Mouse (Mus musculus) CD8-positive naive resting alpha-beta T cell, adult 2 months (primary cell): ENCODE measurements around the gene Foxn2.
"Not testable (repeated sequence)": the region's sequence is repeated elsewhere in the genome, so short reads cannot be mapped to it uniquely, and the experiment has no call there.

Experiments used
- DNase-seq, 2 experiments: peaks; one replicate each; pipeline ENCODE4 v3.0.0; 2022; ENCODE audit warnings: low read depth in 2 of 2, low spot score in 2 of 2

The Foxn2 gene

GRCm38 (mm10) chr17:88441432-88442174 lies 1.1 kb downstream of the Foxn2 start:
- DNase-seq, result peak; percentile 40 to 49

- no peak for DNase-seq
Observed at GRCm38 (mm10) chr17:88442661-88443060, 2.1 kb downstream of the Foxn2 start.

- no peak for DNase-seq
Observed at GRCm38 (mm10) chr17:88443186-88443585, 2.7 kb downstream of the Foxn2 start.

DNA sequence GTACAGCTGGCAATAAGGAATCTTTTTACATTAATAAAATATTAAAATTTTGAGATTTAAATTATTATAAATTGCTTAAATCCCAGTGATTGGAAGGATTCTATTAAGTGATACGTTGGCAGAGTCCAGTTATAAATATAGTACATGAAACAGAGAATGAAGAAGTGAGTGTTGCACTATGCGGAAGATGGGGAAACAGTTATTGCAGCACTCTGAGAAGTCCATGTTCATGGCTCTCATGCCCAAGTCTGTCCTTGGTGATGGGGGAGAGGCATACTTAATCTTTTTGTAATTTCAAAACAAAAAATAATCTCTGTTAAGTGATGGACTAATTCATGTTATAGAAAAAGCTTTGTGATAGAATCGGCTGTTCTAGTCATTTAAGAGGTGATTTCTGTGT lies 17.6 kb downstream of the Foxn2 start:
- no peak for DNase-seq

DNA sequence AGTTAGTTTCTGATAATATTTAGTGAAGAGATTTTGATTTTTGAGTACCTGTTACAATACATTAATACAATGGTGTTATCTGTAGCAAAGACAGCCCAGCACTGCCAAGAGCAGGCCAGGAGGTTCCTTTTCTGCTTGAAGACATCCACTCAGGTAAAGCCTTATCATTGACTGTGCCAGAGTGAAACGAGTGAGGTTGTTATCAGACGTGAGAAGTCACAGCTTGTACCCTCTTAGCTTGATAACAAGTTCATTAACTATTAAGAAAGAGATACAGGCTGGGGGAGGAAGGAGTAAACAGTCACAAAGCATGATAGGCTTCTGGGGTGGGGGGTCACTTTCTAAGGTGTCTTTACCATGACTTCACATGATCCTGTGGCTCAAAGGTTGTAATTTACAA lies 19.0 kb downstream of the Foxn2 start:
- DNase-seq, result no peak

GRCm38 (mm10) chr17:88459916-88460901 lies 19.7 kb downstream of the Foxn2 start:
- no peak for DNase-seq

GRCm38 (mm10) chr17:88462658-88463057 lies 22.1 kb downstream of the Foxn2 start:
- DNase-seq, result no peak

DNA sequence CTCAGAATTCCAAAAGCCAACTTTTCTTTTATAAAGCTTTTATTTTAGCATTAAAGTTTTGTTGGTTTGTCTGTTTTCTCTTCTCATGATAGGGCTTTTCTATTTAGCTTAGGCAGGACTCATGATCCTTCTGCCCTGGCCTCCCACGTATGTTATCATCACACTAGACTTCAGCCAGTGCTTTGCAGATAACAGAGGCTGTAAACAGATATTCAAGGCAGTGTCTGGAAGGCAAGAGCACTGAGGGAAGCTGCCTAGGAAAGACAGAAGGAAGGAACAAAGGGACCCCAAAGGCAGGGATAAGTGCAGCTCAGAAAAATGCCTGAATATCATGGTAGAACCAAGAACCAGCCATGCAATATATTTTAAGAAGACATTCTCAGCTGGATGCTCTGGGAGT lies 26.1 kb downstream of the Foxn2 start:
- no peak for DNase-seq

GRCm38 (mm10) chr17:88467696-88468095 lies 27.2 kb downstream of the Foxn2 start:
- no peak for DNase-seq

DNA sequence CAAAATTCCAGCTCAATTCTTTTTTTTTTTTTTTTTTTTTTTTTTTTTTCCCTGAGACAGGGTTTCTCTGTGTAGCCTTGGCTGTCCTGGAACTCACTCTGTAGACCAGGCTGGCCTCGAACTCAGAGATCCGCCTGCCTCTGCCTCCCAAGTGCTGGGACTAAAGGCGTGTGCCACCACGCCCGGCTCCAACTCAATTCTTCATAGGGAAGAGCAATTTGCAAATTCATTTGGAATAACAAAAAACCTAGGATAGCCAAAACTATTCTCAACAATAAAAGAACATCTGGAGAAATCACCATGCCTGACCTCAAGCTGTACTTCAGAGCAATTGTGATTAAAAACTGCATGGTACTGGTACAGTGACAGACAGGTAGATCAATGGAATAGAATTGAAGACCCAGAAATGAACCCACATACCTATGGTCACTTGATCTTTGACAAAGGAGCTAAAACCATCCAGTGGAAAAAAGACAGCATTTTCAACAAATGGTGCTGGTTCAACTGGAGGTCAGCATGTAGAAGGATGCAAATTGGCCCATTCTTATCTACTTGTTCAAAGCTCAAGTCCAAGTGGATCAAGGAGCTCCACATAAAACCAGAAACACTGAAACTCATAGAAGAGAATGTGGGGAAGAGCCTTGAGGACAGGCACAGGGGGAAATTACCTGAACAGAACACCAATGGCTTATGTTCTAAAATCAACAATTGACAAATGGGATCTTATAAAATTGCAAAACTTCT lies 28.3 kb downstream of the Foxn2 start:
- not testable (repeated sequence) for DNase-seq

GRCm38 (mm10) chr17:88473766-88474165 lies 33.3 kb downstream of the Foxn2 start:
- no peak for DNase-seq

GRCm38 (mm10) chr17:88477165-88477564 lies 36.7 kb downstream of the Foxn2 start:
- DNase-seq, result no peak

DNA sequence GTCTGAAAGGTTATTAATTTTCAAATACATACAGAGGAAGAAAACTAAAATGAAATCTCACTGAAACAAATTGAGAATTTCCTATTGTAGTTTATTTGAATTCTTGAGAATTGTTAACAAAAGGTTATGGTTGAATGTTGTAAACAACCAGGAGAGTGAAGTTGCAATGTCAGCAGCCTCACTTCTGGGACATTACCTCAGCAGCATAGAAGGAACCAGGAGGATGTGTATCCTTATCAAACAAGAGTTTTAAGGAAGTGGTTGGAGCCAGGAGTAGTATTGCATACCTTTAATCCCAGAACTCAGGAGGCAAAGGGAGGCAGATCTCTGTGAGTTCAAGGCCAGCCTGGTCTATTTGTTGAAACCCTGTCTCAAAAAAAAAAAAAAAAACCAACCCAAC lies 37.2 kb downstream of the Foxn2 start:
- DNase-seq, result no peak

DNA sequence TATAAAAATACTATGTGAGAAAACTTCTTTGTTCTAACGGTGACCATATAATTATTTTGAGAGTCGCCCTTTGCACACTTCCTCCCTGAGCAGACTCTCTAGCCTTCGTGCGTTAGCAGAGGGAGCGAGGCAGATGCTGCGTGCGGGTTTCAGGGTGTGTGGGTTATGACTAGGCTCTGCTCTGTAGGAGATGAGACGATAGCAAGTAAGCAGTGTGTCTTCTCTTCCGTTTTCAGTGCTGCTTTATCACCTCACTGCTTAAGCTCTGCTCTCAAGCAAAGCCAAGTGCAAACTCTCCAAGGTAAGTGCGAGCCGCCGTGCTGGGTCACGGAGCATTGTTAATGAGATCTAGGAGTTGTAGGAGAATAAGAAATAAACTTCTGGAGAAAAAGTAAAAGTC lies 38.5 kb downstream of the Foxn2 start:
- DNase-seq, result no peak

DNA sequence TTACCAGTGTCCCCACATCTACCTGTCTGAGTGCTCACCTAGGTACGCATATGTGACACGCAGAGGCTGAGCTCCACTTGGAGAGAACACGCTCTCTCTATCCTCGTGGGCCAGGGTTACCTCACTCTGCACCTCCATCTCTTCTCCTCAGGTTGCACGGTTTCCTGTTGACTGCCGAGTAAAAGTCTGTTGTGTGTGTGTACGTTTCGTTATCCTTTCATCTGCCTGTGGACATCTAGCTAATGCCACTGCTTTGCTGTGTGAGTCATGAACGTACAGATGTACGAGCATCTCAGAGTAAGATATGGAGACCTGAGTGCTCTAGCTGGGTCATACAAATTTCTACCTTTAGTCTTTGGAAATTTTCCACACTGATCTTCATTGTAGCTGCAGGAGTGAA lies 39.9 kb downstream of the Foxn2 start:
- DNase-seq, result no peak

DNA sequence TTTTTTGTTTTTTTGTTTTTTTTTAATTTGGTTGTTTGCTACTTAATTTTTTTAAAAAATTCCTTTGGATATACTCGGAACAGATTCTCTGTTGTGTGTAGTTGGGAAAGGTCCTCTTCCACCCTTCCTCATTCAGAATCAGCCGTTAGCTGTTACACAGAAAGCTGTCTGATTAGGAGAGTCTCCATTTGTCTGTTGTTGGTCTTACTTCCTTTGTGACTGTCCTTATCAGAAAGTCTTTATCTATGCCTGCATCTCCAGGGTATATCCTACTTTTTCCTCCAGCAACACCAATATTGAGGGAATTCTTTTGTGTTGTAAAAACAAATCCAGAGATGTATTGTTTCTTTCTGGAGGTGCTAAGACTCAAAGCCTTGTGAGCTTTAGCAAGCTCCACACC lies 40.6 kb downstream of the Foxn2 start:
- no peak for DNase-seq

- no peak for DNase-seq
Observed at GRCm38 (mm10) chr17:88481587-88481986, 41.1 kb downstream of the Foxn2 start.

DNA sequence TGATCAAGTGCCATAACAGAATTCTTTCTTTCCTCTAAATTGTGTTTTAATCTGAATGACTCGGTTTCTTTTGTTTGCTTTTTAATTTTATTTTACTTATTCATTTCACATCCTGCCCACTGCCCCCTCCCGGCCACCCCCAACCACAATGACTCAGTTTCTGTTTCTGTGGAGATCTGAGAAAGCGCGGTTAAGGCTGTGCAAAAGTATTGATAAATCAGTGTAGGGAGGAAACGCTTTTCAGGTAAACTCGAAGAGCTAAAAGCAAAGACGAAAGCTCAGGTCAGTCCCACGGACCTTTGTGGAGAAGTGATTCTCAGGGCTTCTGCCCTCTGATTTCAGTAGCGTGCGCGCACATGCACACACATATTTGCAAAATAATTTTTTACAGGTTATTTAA lies 44.0 kb downstream of the Foxn2 start:
- DNase-seq, result no peak

DNA sequence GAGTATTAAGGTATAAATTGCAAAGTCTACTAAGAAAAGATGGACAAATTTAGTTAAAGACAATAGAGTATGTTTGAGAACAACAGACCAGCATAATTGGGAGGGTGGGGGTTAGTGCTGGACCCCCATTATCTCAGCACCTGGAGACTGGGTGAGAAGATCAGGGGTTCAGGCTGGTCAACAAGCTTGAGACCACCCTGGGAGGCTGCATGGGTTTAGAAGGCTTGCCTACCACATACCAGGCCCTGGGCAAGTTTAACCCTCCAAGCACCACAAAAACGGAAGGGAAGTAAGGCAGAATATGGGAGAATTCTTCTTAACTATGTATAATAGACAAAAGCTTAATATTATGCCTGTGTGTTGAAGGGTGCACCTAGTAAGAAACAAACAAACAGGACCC lies 44.4 kb downstream of the Foxn2 start:
- DNase-seq, result no peak

DNA sequence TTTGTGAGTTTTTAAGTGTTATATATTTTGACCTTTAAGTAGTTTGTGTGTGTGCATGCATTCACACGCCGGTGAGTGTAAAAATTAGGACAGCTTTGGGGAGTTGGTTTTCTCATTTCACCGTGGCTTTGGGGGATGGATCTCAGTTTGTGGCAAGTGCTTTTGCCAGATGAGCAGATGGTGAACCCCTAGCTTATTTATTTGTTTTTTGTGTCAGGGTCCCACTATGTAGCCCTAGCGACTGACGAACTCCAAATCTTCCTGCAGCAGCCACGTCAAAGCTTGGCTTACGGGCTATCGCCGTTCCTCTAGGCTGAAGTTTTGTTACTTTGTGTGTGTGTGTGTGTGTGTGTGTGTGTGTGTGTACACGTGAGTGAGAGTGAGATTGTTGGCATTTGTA lies 50.0 kb downstream of the Foxn2 start:
- DNase-seq, result no peak

GRCm38 (mm10) chr17:88491366-88492106 lies 51.0 kb downstream of the Foxn2 start:
- DNase-seq, result no peak
